Mouse (Mus musculus): ENCODE data around the gene D2hgdh. TPM values are rescaled to one million over a fixed set of nuclear protein-coding genes. Genes with fewer than 3 reads are reported as not detected.
A peak's percentile ranks its signal among the peaks of the same experiment; 100 is the strongest.
"Not testable (repeated sequence)": the region's sequence is repeated elsewhere in the genome, so short reads cannot be mapped to it uniquely, and the experiment has no call there.

Gene D2hgdh
- polyA plus RNA-seq, 1 experiment from 2014 or later: 18.9 TPM

GRCm38 (mm10) chr1:93835211-93835610, 10.5 kb downstream of the D2hgdh start:
- H3K4me2 ChIP-seq: no peak overlapping the region
- 92% methylated on average over 4 of the region's 4 CpGs for WGBS

GRCm38 (mm10) chr1:93835876-93836531, 11.3 kb downstream of the D2hgdh start:
- Histone ChIP-seq H3K4me3 (no peak overlapping the region), H3K36me3 (peaks cover 19% of the 10 kb centered on the region), H3K4me1 (replicated peaks) (no peaks in the 10 kb centered on the region), H3K4me2 (no peak overlapping the region), H3K9ac (no peak overlapping the region), H3K27ac (replicated peaks) (no peak overlapping the region), H3K9me3 (no peaks in the 10 kb centered on the region), H3K27me3 (no peaks in the 10 kb centered on the region)
- no peak for ATAC-seq (ENCODE audit: low read depth)
- WGBS: 90% methylated on average over 6 of the region's 6 CpGs

More at GRCm38 (mm10) chr1:93835211-93835610, 10.5 kb downstream of the D2hgdh start:
- Histone ChIP-seq H3K4me3 (no peak overlapping the region), H3K27ac (replicated peaks) (no peak overlapping the region), H3K9me3 (no peaks in the 10 kb centered on the region), H3K4me1 (replicated peaks) (no peaks in the 10 kb centered on the region), H3K36me3 (peaks cover 19% of the 10 kb centered on the region), H3K27me3 (no peaks in the 10 kb centered on the region), H3K9ac (no peak overlapping the region)
- ATAC-seq (ENCODE audit: low read depth): no peak

GRCm38 (mm10) chr1:93836532-93836913, 11.8 kb downstream of the D2hgdh start:
- Histone ChIP-seq H3K36me3 (peaks cover 19% of the 10 kb centered on the region), H3K27ac (replicated peaks) (no peak overlapping the region), H3K4me1 (replicated peaks) (no peaks in the 10 kb centered on the region), H3K9me3 (no peaks in the 10 kb centered on the region), H3K4me2 (no peak overlapping the region), H3K4me3 (no peak overlapping the region), H3K27me3 (no peaks in the 10 kb centered on the region), H3K9ac (no peak overlapping the region)
- ATAC-seq (ENCODE audit: low read depth): no peak
- WGBS: 94% methylated on average over 2 of the region's 2 CpGs

DNA sequence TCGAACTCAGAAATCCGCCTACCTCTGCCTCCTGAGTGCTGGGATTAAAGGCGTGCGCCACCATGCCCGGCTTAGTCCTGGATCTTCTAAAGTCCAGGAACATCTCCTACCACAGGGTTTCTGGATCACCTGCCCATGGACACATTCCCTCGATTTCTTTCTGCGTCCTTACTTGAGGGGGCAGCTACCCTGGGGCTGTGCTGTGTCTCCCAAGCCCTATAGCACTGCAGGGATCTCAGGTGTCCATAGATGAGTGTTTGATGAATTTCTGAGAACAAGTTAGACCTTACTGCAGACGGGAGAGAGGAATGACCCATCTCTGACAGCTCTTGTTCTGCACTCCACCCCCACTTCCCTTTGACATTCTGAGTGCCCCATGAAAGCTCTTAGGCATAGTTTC, 12.6 kb downstream of the D2hgdh start:
- no peaks in the 10 kb centered on the region for H3K4me1 ChIP-seq (replicated peaks)
- no peak for ATAC-seq (ENCODE audit: low read depth)
- no peak overlapping the region for H3K27ac ChIP-seq (replicated peaks)
- H3K27me3 ChIP-seq: no peaks in the 10 kb centered on the region
- no peak overlapping the region for H3K4me3 ChIP-seq
- H3K9me3 ChIP-seq: no peaks in the 10 kb centered on the region
- 96% methylated on average over 8 of the region's 8 CpGs for WGBS
- no peak overlapping the region for H3K9ac ChIP-seq
- no peak overlapping the region for H3K4me2 ChIP-seq
- peaks cover 19% of the 10 kb centered on the region for H3K36me3 ChIP-seq

DNA sequence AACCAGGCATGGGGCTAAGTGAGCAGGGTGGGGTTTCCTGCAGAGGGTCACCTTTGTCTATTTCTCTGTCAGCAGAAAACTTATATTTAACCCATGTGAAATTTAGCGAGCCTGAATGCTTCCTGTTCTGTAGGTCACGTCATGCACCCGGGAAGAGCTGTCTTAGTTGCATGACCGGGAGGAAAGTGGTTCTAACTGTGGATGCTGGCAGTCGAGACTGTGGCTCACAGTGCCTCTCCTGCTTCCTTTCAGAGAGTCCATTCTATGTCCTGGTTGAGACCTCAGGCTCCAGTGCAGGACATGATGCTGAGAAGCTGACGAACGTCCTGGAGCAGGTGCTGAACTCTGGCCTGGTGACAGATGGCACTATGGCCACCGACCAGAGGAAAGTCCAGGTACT, 13.9 kb downstream of the D2hgdh start:
- H3K27me3 ChIP-seq; ATAC-seq (ENCODE audit: low read depth); H3K4me2 ChIP-seq; H3K9me3 ChIP-seq; H3K27ac ChIP-seq (replicated peaks); H3K4me1 ChIP-seq (replicated peaks); H3K9ac ChIP-seq; H3K4me3 ChIP-seq: not testable (repeated sequence)
- peaks cover 19% of the 10 kb centered on the region for H3K36me3 ChIP-seq
- 89% methylated on average over 8 of the region's 8 CpGs for WGBS

DNA sequence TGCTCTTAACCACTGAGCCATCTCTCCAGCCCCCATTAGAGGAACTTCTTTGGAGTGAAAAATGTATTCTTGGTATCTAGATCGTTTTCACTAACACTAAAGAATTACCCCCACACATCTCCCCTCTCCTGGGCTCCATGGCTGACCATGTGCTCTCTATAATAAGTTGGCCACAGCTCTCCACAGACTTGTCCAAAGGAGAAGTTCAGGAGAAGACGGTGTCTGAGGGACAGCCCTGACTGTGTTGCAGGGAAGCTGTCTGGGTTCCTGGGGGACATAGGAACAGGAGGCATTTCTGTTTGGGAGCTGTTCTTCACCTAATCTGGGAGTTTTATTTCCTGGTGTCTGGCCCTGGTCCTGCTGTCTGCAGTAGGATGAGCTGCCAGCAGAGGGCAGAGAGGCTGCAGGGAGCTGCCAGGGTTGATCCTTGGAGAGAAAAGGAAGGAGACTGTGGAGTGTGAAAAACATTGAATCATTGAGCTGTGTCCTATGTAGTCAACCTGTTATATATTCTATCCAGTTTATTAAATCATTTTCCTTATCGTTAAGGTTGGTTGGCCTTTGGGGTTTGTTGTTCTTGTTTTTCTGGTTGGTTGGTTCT, 21.2 kb downstream of the D2hgdh start:
- H3K4me1 ChIP-seq (replicated peaks); ATAC-seq (ENCODE audit: low read depth); H3K9ac ChIP-seq; H3K4me2 ChIP-seq; H3K27me3 ChIP-seq; H3K4me3 ChIP-seq; H3K27ac ChIP-seq (replicated peaks); H3K36me3 ChIP-seq; H3K9me3 ChIP-seq: not testable (repeated sequence)
- WGBS: 71% methylated on average over 2 of the region's 3 CpGs

DNA sequence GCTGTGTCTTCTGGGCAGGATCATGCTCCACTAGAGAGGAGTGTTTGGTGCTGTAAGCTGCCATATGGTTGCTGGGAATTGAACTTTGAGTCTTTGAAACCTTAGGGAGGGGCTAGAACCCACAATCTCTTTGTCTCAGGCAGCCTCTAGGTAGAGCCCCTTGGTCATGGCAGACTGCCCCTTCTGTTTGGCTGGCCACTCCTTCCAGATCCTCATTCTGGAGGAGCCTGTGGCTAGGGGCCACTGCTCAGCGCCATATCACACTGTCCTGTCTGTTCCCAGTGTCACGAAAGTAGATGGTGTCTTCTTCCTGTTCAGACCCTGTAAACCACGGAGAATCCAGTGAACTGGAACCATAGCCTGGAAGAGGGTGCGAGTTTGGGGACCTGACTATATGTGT, 31.1 kb downstream of the D2hgdh start:
- WGBS: 89% methylated on average over 4 of the region's 4 CpGs
- H3K4me2 ChIP-seq; H3K27ac ChIP-seq (replicated peaks); H3K9ac ChIP-seq; H3K4me1 ChIP-seq (replicated peaks); H3K4me3 ChIP-seq; H3K27me3 ChIP-seq; H3K9me3 ChIP-seq: not testable (repeated sequence)
- ATAC-seq (ENCODE audit: low read depth): peak; percentile 43; the same call in 1 of the 2 replicates
- peaks cover 10% of the 10 kb centered on the region; the same call in 1 of the 2 replicates for H3K36me3 ChIP-seq

GRCm38 (mm10) chr1:93857370-93857769, 32.7 kb downstream of the D2hgdh start:
- Histone ChIP-seq H3K4me1 (replicated peaks) (no peaks in the 10 kb centered on the region), H3K9me3 (no peaks in the 10 kb centered on the region), H3K4me3 (no peak overlapping the region), H3K36me3 (no peaks in the 10 kb centered on the region), H3K4me2 (no peak overlapping the region), H3K9ac (no peak overlapping the region), H3K27me3 (no peaks in the 10 kb centered on the region), H3K27ac (replicated peaks) (no peak overlapping the region)
- no peak for ATAC-seq (ENCODE audit: low read depth)
- 52% methylated on average over 6 of the region's 6 CpGs for WGBS

GRCm38 (mm10) chr1:93857991-93858390, 33.3 kb downstream of the D2hgdh start:
- Histone ChIP-seq H3K27ac (replicated peaks) (no peak overlapping the region), H3K27me3 (no peaks in the 10 kb centered on the region), H3K4me2 (no peak overlapping the region), H3K9ac (no peak overlapping the region), H3K9me3 (no peaks in the 10 kb centered on the region), H3K36me3 (no peaks in the 10 kb centered on the region), H3K4me1 (replicated peaks) (no peaks in the 10 kb centered on the region), H3K4me3 (no peak overlapping the region)
- 73% methylated on average over 3 of the region's 3 CpGs for WGBS
- no peak for ATAC-seq (ENCODE audit: low read depth)

DNA sequence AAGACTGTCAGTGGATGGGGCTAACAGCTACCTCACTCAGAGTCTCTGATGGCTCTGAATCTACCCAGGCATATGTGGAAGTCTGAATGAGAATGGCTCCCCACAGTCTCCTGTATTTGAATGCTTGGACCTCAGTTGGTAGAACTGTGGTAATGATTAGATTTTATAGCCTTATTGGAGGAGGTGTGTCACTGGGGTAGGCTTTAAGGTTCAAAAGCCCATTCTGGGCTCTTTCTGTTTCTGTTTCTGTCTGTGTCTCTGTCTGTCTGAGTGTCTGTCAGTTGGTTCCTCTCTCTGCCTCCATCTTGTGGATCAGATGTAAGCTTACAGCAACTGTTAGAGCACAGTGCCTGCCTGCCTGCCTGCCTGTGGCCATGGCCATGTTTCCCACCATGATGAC, 34.9 kb downstream of the D2hgdh start:
- no peaks in the 10 kb centered on the region for H3K36me3 ChIP-seq
- ATAC-seq (ENCODE audit: low read depth): no peak
- H3K9me3 ChIP-seq: no peaks in the 10 kb centered on the region
- no peaks in the 10 kb centered on the region for H3K27me3 ChIP-seq
- no peak overlapping the region for H3K4me2 ChIP-seq
- H3K4me3 ChIP-seq: no peak overlapping the region
- no peaks in the 10 kb centered on the region for H3K4me1 ChIP-seq (replicated peaks)
- no peak overlapping the region for H3K9ac ChIP-seq
- no peak overlapping the region for H3K27ac ChIP-seq (replicated peaks)

DNA sequence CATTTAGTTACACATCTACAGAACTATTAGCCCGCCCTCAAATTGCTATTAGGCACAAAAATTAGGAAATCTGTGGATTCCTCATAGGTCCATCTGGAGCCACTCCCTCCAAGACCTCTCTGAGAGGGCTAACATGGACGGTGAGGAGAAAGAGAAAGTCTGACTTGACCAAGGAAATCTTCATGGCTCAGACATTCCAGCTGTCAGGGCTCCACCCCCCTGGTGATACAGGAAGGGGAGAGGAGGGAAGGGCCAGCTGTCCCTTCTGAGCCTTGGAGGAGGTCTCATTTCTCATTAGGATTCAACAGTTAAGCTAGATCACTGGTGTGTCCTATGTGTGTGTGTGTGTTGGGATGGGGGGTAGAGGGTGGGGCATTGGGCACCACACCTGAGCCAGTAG, 36.3 kb downstream of the D2hgdh start, which contains the start of gene Gal3st2:
TSS of gene Gal3st2 (plus strand) at position 259 of the 400 bp plus-strand sequence.
- H3K36me3 ChIP-seq, H3K9ac ChIP-seq: not testable (repeated sequence)
- 60% methylated on average over 2 of the region's 2 CpGs for WGBS

GRCm38 (mm10) chr1:93871594-93872105, 46.9 kb downstream of the D2hgdh start:
- not testable (repeated sequence) for H3K4me3 ChIP-seq; H3K27me3 ChIP-seq; H3K36me3 ChIP-seq; H3K4me2 ChIP-seq; H3K4me1 ChIP-seq (replicated peaks); ATAC-seq (ENCODE audit: low read depth); H3K27ac ChIP-seq (replicated peaks); H3K9me3 ChIP-seq; H3K9ac ChIP-seq
- WGBS: 69% methylated on average over 1 of the region's 1 CpGs

More for the DNA sequence above, 36.3 kb downstream of the D2hgdh start, which contains the start of gene Gal3st2:
- not testable (repeated sequence) for H3K4me2 ChIP-seq; H3K27ac ChIP-seq (replicated peaks); ATAC-seq (ENCODE audit: low read depth); H3K4me1 ChIP-seq (replicated peaks); H3K4me3 ChIP-seq; H3K9me3 ChIP-seq; H3K27me3 ChIP-seq

GRCm38 (mm10) chr1:93874405-93874804, 49.7 kb downstream of the D2hgdh start:
- H3K4me3 ChIP-seq; H3K27ac ChIP-seq (replicated peaks); H3K9me3 ChIP-seq; ATAC-seq (ENCODE audit: low read depth); H3K27me3 ChIP-seq; H3K9ac ChIP-seq; H3K4me2 ChIP-seq; H3K36me3 ChIP-seq; H3K4me1 ChIP-seq (replicated peaks): not testable (repeated sequence)
- 93% methylated on average over 15 of the region's 22 CpGs for WGBS

All from neural tube, embryonic 13.5 days (tissue).